Mouse (Mus musculus): Measurements from ENCODE around the gene Nat8l.

DNA sequence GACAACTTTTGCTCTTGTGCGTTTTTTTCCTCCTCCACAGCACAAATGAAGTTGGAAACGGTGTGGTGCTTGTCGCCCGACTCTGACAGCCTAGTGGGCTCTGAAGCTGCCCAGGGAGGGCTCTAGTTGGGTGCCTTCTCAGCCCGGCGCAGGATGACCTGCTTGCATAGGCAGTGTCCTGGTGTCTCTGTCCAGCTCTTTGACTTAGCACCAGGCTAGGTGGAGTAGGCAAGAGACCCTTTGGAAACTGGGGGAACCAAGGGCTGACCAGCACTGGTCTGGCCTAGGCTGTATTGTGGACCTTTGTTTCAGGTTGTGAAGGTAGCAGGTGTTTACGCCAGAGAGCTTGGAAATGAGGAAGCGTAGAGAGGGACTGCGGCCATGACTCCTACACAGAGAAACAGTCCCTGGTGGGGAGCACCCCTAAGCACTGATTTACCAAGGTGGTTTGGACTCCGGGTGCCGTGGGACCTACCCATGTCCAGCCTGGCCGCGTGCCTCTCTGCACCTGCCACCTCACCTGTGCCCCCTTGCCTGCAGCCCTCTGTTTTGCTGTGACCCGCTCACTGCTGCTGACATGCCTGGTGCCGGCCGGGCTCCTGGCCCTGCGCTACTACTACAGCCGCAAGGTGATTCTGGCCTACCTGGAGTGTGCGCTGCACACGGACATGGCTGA is 2.2 kb downstream of the Nat8l start:
- TF ChIP-seq CTCF (IDR thresholded peaks at IDR 0.05; ENCODE audit: low read depth, low read length) (no peak), POLR2AphosphoS5 (IDR thresholded peaks at IDR 0.05; ENCODE audit: insufficient replicate concordance, low read depth, low read length) (no peak), GATA1 (IDR thresholded peaks at IDR 0.05; ENCODE audit: borderline replicate concordance, low read length) (no peak), TAL1 (conservative IDR thresholded peaks at IDR 0.05; ENCODE audit: low read depth, low read length) (no peak)

Measured in G1E (cell line).